In genomic region chr17:71224521-71224920, GRCm38 (mm10) we compare ENCODE assay signal across 15 mouse cellular contexts. TPM values are rescaled to one million over a fixed set of nuclear protein-coding genes. Genes with fewer than 3 reads are reported as not detected.
DNase-seq lines count a peak whose midpoint lies in the region; ATAC-seq and TF ChIP-seq lines count a peak whose summit lies in the region.
"Had no signal": no experiment of that assay in that cellular context is flagged by ENCODE, and none has a peak within 500 bp of the region (broad histone marks: within the 10 kb centered on the region; RNA-seq: fewer than 3 reads in every experiment).

No protein-coding gene starts in this region.

- no peak for TF ChIP-seq CTCF in liver, adult 2 months (IDR thresholded peaks at IDR 0.05; ENCODE audit: low read depth, low read length)
- TF ChIP-seq CTCF in stomach, postnatal 0 days (IDR thresholded peaks at IDR 0.05; ENCODE audit: low read depth) = no peak

- peaks cover 31% of the 10 kb centered on the region for H3K4me1 ChIP-seq in liver, adult 2 months (ENCODE audit: control insufficient read depth, insufficient read depth, low read length)
- H3K4me1 ChIP-seq in liver, embryonic 11.5 days (replicated peaks; ENCODE audit: control insufficient read depth, insufficient read depth, low read length) = peaks cover 9% of the 10 kb centered on the region
- H3K4me1 ChIP-seq in stomach, postnatal 0 days (replicated peaks; ENCODE audit: control insufficient read depth, insufficient read depth) = no peaks in the 10 kb centered on the region
- H3K4me1 ChIP-seq: embryonic facial prominence, embryonic 10.5 days; forebrain, embryonic 10.5 days; lung, embryonic 15.5 days; stomach, embryonic 15.5 days had no signal

- no peak overlapping the region for H3K9ac ChIP-seq in liver, adult 2 months (ENCODE audit: low read depth, low read length)
- H3K9ac ChIP-seq in liver, embryonic 11.5 days (ENCODE audit: low read depth, low read length) = no peak overlapping the region
- H3K9ac ChIP-seq in stomach, postnatal 0 days (ENCODE audit: low read length) = no peak overlapping the region
- H3K9ac ChIP-seq: lung, embryonic 15.5 days; neural tube, embryonic 13.5 days; stomach, embryonic 15.5 days had no signal

- H3K4me2 ChIP-seq in liver, embryonic 11.5 days = no peak overlapping the region
- H3K4me2 ChIP-seq in stomach, postnatal 0 days (replicated peaks; ENCODE audit: low read depth) = no peak overlapping the region
- H3K4me2 ChIP-seq: lung, embryonic 15.5 days; neural tube, embryonic 13.5 days; stomach, embryonic 15.5 days had no signal

- WGBS in liver, adult 2 months = 21% methylated on average over 2 of the region's 2 CpGs
- 70% methylated on average over 2 of the region's 2 CpGs for WGBS in liver, embryonic 11.5 days
- 58% methylated on average over 2 of the region's 2 CpGs for WGBS in stomach, postnatal 0 days

- TF ChIP-seq EP300 in stomach, postnatal 0 days (optimal IDR thresholded peaks at IDR 0.05) = no peak

- no peak overlapping the region for H3K4me3 ChIP-seq in liver, adult 2 months (ENCODE audit: insufficient read depth, low read depth, low read length)
- H3K4me3 ChIP-seq in liver, embryonic 11.5 days (ENCODE audit: low read depth, low read length) = no peak overlapping the region
- no peak overlapping the region for H3K4me3 ChIP-seq in stomach, postnatal 0 days (ENCODE audit: low read depth, low read length)
- H3K4me3 ChIP-seq: embryonic facial prominence, embryonic 10.5 days; forebrain, embryonic 10.5 days; lung, embryonic 15.5 days; neural tube, embryonic 13.5 days; stomach, embryonic 15.5 days had no signal

- H3K27ac ChIP-seq in liver, adult 2 months (replicated peaks; ENCODE audit: insufficient read depth, low read depth, low read length) = no peak overlapping the region
- no peak overlapping the region for H3K27ac ChIP-seq in liver, embryonic 11.5 days (ENCODE audit: low read depth, low read length)
- no peak overlapping the region for H3K27ac ChIP-seq in stomach, postnatal 0 days (replicated peaks)
- H3K27ac ChIP-seq: embryonic facial prominence, embryonic 10.5 days; forebrain, embryonic 10.5 days; lung, embryonic 15.5 days; neural tube, embryonic 13.5 days; stomach, embryonic 15.5 days had no signal

- H3K27me3 ChIP-seq in liver, adult 2 months (ENCODE audit: control insufficient read depth, insufficient read depth, low read length) = no peaks in the 10 kb centered on the region
- H3K27me3 ChIP-seq in liver, embryonic 11.5 days (replicated peaks; ENCODE audit: control insufficient read depth, insufficient read depth, low read length) = no peaks in the 10 kb centered on the region
- H3K27me3 ChIP-seq in stomach, postnatal 0 days (ENCODE audit: control insufficient read depth, insufficient read depth, low read length) = no peaks in the 10 kb centered on the region
- H3K27me3 ChIP-seq: lung, embryonic 15.5 days; neural tube, embryonic 13.5 days; stomach, embryonic 15.5 days had no signal

- peaks cover 8% of the 10 kb centered on the region for H3K79me2 ChIP-seq in liver, adult 2 months (ENCODE audit: control insufficient read depth, insufficient read depth, low read length)

- H3K9me3 ChIP-seq in liver, embryonic 11.5 days (ENCODE audit: control insufficient read depth, low read length) = no peaks in the 10 kb centered on the region
- no peaks in the 10 kb centered on the region for H3K9me3 ChIP-seq in stomach, postnatal 0 days (ENCODE audit: control insufficient read depth, low read length)
- H3K9me3 ChIP-seq: embryonic facial prominence, embryonic 10.5 days; forebrain, embryonic 10.5 days; lung, embryonic 15.5 days; neural tube, embryonic 13.5 days; stomach, embryonic 15.5 days had no signal

- peak; percentile 78 for DNase-seq in liver, adult 2 months (ENCODE audit: extremely low read depth, low read depth, low spot score)
- DNase-seq in liver, embryonic 11.5 days (ENCODE audit: low spot score) = no peak
- DNase-seq in gonadal fat pad, adult 2 months (ENCODE audit: low read depth) = peak; percentile 63
- DNase-seq in kidney, adult 9 months = no peak
- no peak for DNase-seq in stomach, postnatal 0 days (ENCODE audit: low spot score)
- DNase-seq: kidney, adult 18-20 months; right cerebral cortex, adult 18-20 months had no signal

- no peak for TF ChIP-seq POLR2A in liver, adult 2 months (IDR thresholded peaks at IDR 0.05; ENCODE audit: extremely low read depth, insufficient read depth, low read length)

- H3K36me3 ChIP-seq in liver, adult 2 months (ENCODE audit: control insufficient read depth, insufficient read depth, low read length) = peaks cover 78% of the 10 kb centered on the region
- H3K36me3 ChIP-seq in liver, embryonic 11.5 days (ENCODE audit: control insufficient read depth, insufficient read depth, low read length) = no peaks in the 10 kb centered on the region
- no peaks in the 10 kb centered on the region for H3K36me3 ChIP-seq in stomach, postnatal 0 days (ENCODE audit: control insufficient read depth, insufficient read depth, low read length)
- H3K36me3 ChIP-seq: stomach, embryonic 15.5 days had no signal

- no peak for ATAC-seq in liver, embryonic 11.5 days (replicated peaks; ENCODE audit: low FRiP score)
- ATAC-seq in CD4-positive, CD25-positive, alpha-beta regulatory T cell, adult 4 months = peak; percentile 57
- ATAC-seq in monocyte, adult 5-6 weeks (replicated peaks; ENCODE audit: insufficient number of reproducible peaks, low FRiP score, low TSS enrichment, poor library complexity, severe bottlenecking) = peak; percentile 52
- no peak for ATAC-seq in megakaryocyte-erythroid progenitor cell, adult 5-6 weeks (replicated peaks; ENCODE audit: low FRiP score, low TSS enrichment, poor library complexity, severe bottlenecking)
- ATAC-seq in stomach, postnatal 0 days (ENCODE audit: low FRiP score, low TSS enrichment) = no peak

RNA-seq across cellular contexts. Expression of gene Lpin2, which starts 42.2 kb away (rescaled TPM):
- 314 and 342 TPM in 2 replicates for total RNA-seq in liver, adult 2 months (2014; rRNA removed)
- polyA plus RNA-seq in liver, adult 2 months (2012; rRNA removed) = 22.4 and 24.9 TPM in 2 replicates
- polyA plus RNA-seq in liver, embryonic 11.5 days (2014; fragmentation: Nextera tagmentation; extraction: Ambion mirVana) = 37.7 and 37.9 TPM in 2 replicates
- 10 to 100 TPM; 22.6 to 35.9 TPM for polyA plus RNA-seq in CD4-positive, CD25-positive, alpha-beta regulatory T cell, adult 4 months (2017; shearing (Covaris generic))
- 10.7 and 12.5 TPM in 2 replicates for polyA plus RNA-seq in gonadal fat pad, adult 2 months (2012; rRNA removed)
- 60.3 to 91.9 TPM (median 84.4 TPM) in 3 replicates for total RNA-seq in monocyte, adult 5-6 weeks (2017)
- total RNA-seq in megakaryocyte-erythroid progenitor cell, adult 5-6 weeks (2014; fragmentation: Nextera tagmentation) = 119 and 153 TPM in 2 replicates
- total RNA-seq in megakaryocyte-erythroid progenitor cell, adult 5-6 weeks (2017) = 129 and 139 TPM in 2 replicates
- polyA plus RNA-seq in stomach, postnatal 0 days (2015; fragmentation: Nextera tagmentation; extraction: Ambion mirVana) = 21.3 and 22.6 TPM in 2 replicates

Comparison
In these comparisons a context has a peak if more than half of its experiments do, and no peak if none do; other contexts are left out.
1. DNase-seq: peak in liver, adult 2 months (single experiment) and gonadal fat pad, adult 2 months (single experiment); none in liver, embryonic 11.5 days (single experiment), kidney, adult 9 months (single experiment) and stomach, postnatal 0 days (single experiment).
2. ATAC-seq: peak in CD4-positive, CD25-positive, alpha-beta regulatory T cell, adult 4 months (single experiment) and monocyte, adult 5-6 weeks (single experiment); none in liver, embryonic 11.5 days (single experiment), megakaryocyte-erythroid progenitor cell, adult 5-6 weeks (single experiment) and stomach, postnatal 0 days (single experiment).